Mouse (Mus musculus) MEL (cell line): ENCODE data around the gene Bfar. TPM values are rescaled to one million over a fixed set of nuclear protein-coding genes. Genes with fewer than 3 reads are reported as not detected.

Source experiments
- DNase-seq: peaks from one replicate; pipeline ENCODE4 v3.0.0; 2011; ENCODE audit warnings: low read depth, low spot score
- H3K27ac ChIP-seq: 2 replicates; pipeline ENCODE4 v1.5.1; 2012; ENCODE audit warnings: low read depth, mild to moderate bottlenecking, control low read depth, low read length, moderate library complexity; ENCODE audit not compliant: control insufficient read depth
- H3K27me3 ChIP-seq, 2 experiments: fragments of 150-350 bp in 1 of 2; sonication (generic) in 1 of 2; 2 replicates each; pipeline ENCODE4 v1.6.1; 2012; ENCODE audit warnings: low read length in 2 of 2, mild to moderate bottlenecking in 2 of 2, improper control_type of control experiment in 1 of 2, moderate library complexity in 1 of 2; ENCODE audit not compliant: insufficient read depth in 2 of 2, control insufficient read depth in 1 of 2
- H3K36me3 ChIP-seq, 2 experiments: 2 replicates each; pipeline ENCODE4 v1.6.1; 2012 to 2014; ENCODE audit warnings: low read length in 2 of 2, improper control_type of control experiment in 1 of 2, inconsistent platforms in 1 of 2, mild to moderate bottlenecking in 1 of 2; ENCODE audit not compliant: insufficient read depth in 2 of 2, control insufficient read depth in 1 of 2
- H3K4me1 ChIP-seq, 2 experiments: fragments of 150-350 bp in 1 of 2; sonication (generic) in 1 of 2; 2 replicates each; pipeline ENCODE4 v1.6.1; 2012; ENCODE audit warnings: low read length in 2 of 2, improper control_type of control experiment in 1 of 2, mild to moderate bottlenecking in 1 of 2; ENCODE audit not compliant: insufficient read depth in 2 of 2, control insufficient read depth in 1 of 2
- H3K4me3 ChIP-seq, 2 experiments: fragments of 150-350 bp in 1 of 2; sonication (generic) in 1 of 2; 2 replicates each; pipeline ENCODE4 v1.5.1; 2012; ENCODE audit warnings: low read depth in 2 of 2, low read length in 2 of 2, mild to moderate bottlenecking in 2 of 2, moderate library complexity in 2 of 2, control low read depth in 1 of 2, improper control_type of control experiment in 1 of 2; ENCODE audit not compliant: control insufficient read depth in 1 of 2, insufficient read depth in 1 of 2
- H3K79me2 ChIP-seq: 2 replicates; pipeline ENCODE4 v1.6.1; 2012; ENCODE audit warnings: mild to moderate bottlenecking, low read length, moderate library complexity; ENCODE audit not compliant: control insufficient read depth, poor library complexity, insufficient read depth
- H3K9ac ChIP-seq: 2 replicates; pipeline ENCODE4 v1.6.1; 2012; ENCODE audit warnings: low read depth, mild to moderate bottlenecking, control low read depth, low read length, moderate library complexity; ENCODE audit not compliant: control insufficient read depth, poor library complexity, severe bottlenecking
- H3K9me3 ChIP-seq: fragments of 150-350 bp; sonication (generic); replicated peaks from 2 replicates; pipeline ENCODE4 v1.6.1; 2012; ENCODE audit warnings: mild to moderate bottlenecking, low read length, improper control_type of control experiment, moderate library complexity; ENCODE audit not compliant: insufficient read depth
- CHD1 ChIP-seq: IDR thresholded peaks from 2 replicates; pipeline ENCODE4 v1.6.1; 2012; ENCODE audit warnings: low read depth, mild to moderate bottlenecking, inconsistent platforms, low read length, improper control_type of control experiment
- CHD2 ChIP-seq: IDR thresholded peaks from 2 replicates; pipeline ENCODE4 v1.6.1; 2011; ENCODE audit warnings: low read length, improper control_type of control experiment
- CTCF ChIP-seq, 3 experiments: IDR thresholded peaks in 2 of 3; conservative IDR thresholded peaks in 1 of 3; 2 replicates each; pipeline ENCODE4 v1.5.1; 2011 to 2012; ENCODE audit warnings: low read length in 3 of 3, low read depth in 2 of 3, mild to moderate bottlenecking in 2 of 3, improper control_type of control experiment in 1 of 3, inconsistent platforms in 1 of 3, mixed read lengths in 1 of 3, moderate library complexity in 1 of 3; ENCODE audit not compliant: control insufficient read depth in 1 of 3, insufficient read depth in 1 of 3, poor library complexity in 1 of 3, severe bottlenecking in 1 of 3
- ELF1 ChIP-seq: IDR thresholded peaks from 2 replicates; pipeline ENCODE4 v1.6.1; 2014; ENCODE audit warnings: low read depth, mild to moderate bottlenecking, inconsistent platforms, low read length, improper control_type of control experiment, moderate library complexity
- EP300 ChIP-seq, 2 experiments: IDR thresholded peaks; 2 replicates each; pipeline ENCODE4 v1.6.1; 2011; ENCODE audit warnings: improper control_type of control experiment in 2 of 2, low read length in 2 of 2, low read depth in 1 of 2, mild to moderate bottlenecking in 1 of 2
- HCFC1 ChIP-seq: IDR thresholded peaks from 2 replicates; pipeline ENCODE4 v1.6.1; 2012; ENCODE audit warnings: low read depth, mild to moderate bottlenecking, inconsistent platforms, low read length, improper control_type of control experiment, moderate library complexity
- JUND ChIP-seq: IDR thresholded peaks from 2 replicates; pipeline ENCODE4 v1.6.1; 2011; ENCODE audit warnings: low read depth, mild to moderate bottlenecking, improper control_type of control experiment, low read length
- KAT2A ChIP-seq: conservative IDR thresholded peaks from 2 replicates; pipeline ENCODE4 v1.6.1; 2012; ENCODE audit warnings: low read depth, low read length, improper control_type of control experiment, inconsistent platforms
- MAFK ChIP-seq: IDR thresholded peaks from 2 replicates; pipeline ENCODE4 v1.6.1; 2011; ENCODE audit warnings: low read depth, mild to moderate bottlenecking, low read length, improper control_type of control experiment, borderline replicate concordance
- MAX ChIP-seq: IDR thresholded peaks from 2 replicates; pipeline ENCODE4 v1.6.1; 2011; ENCODE audit warnings: low read length, improper control_type of control experiment
- MXI1 ChIP-seq: IDR thresholded peaks from 2 replicates; pipeline ENCODE4 v1.6.1; 2011; ENCODE audit warnings: mild to moderate bottlenecking, low read depth, low read length, improper control_type of control experiment
- NELFE ChIP-seq: IDR thresholded peaks from 2 replicates; pipeline ENCODE4 v1.6.1; 2011; ENCODE audit warnings: low read depth, low read length, improper control_type of control experiment
- NRF1 ChIP-seq: IDR thresholded peaks from 2 replicates; pipeline ENCODE4 v1.6.1; 2014; ENCODE audit warnings: low read depth, mild to moderate bottlenecking, inconsistent platforms, low read length, improper control_type of control experiment, moderate library complexity; ENCODE audit not compliant: poor library complexity, insufficient read depth, severe bottlenecking
- SIN3A ChIP-seq: IDR thresholded peaks from 2 replicates; pipeline ENCODE4 v1.6.1; 2012; ENCODE audit warnings: low read length, improper control_type of control experiment, inconsistent platforms
- SMC3 ChIP-seq: IDR thresholded peaks from 2 replicates; pipeline ENCODE4 v1.6.1; 2011; ENCODE audit warnings: low read depth, low read length, improper control_type of control experiment
- TAL1 ChIP-seq: IDR thresholded peaks from 2 replicates; pipeline ENCODE4 v1.6.1; 2012; ENCODE audit warnings: mild to moderate bottlenecking, inconsistent platforms, low read length, moderate library complexity, mixed read lengths
- TCF12 ChIP-seq: IDR thresholded peaks from 2 replicates; pipeline ENCODE4 v1.6.1; 2014; ENCODE audit warnings: low read depth, mild to moderate bottlenecking, inconsistent platforms, low read length, improper control_type of control experiment, moderate library complexity
- USF2 ChIP-seq, 2 experiments: IDR thresholded peaks; 2 replicates each; pipeline ENCODE4 v1.6.1; 2011 to 2012; ENCODE audit warnings: improper control_type of control experiment in 2 of 2, low read length in 2 of 2, borderline replicate concordance in 1 of 2, inconsistent platforms in 1 of 2, low read depth in 1 of 2, mild to moderate bottlenecking in 1 of 2; ENCODE audit not compliant: insufficient read depth in 1 of 2
- ZKSCAN1 ChIP-seq: IDR thresholded peaks from 2 replicates; pipeline ENCODE4 v1.6.1; 2012; ENCODE audit warnings: low read depth, mild to moderate bottlenecking, inconsistent platforms, low read length, improper control_type of control experiment, moderate library complexity
- polyA plus RNA-seq, 2 experiments: library from polyadenylated mRNA; stranded (reverse) in 1 of 2; unstranded in 1 of 2; fragments of >175 nt in 1 of 2; fragments of >200 nt in 1 of 2; gene quantifications; 2 replicates each; pipeline versions ENCODE4 v1.2.1 to v1.2.4; 2012; ENCODE audit warnings: low replicate concordance in 2 of 2, low read depth in 1 of 2; ENCODE audit not compliant: insufficient read length in 2 of 2, insufficient read depth in 1 of 2, missing spikeins in 1 of 2
- total RNA-seq: library from RNA; depleted of rRNA; stranded (reverse); fragments of 300-350 nt; gene quantifications from 2 replicates; pipeline ENCODE4 v1.2.3, GENCODE M21; 2012

The Bfar gene
- total and polyA plus RNA-seq, 3 experiments: 20.6 to 21.8 TPM; not detected in 1

DNA sequence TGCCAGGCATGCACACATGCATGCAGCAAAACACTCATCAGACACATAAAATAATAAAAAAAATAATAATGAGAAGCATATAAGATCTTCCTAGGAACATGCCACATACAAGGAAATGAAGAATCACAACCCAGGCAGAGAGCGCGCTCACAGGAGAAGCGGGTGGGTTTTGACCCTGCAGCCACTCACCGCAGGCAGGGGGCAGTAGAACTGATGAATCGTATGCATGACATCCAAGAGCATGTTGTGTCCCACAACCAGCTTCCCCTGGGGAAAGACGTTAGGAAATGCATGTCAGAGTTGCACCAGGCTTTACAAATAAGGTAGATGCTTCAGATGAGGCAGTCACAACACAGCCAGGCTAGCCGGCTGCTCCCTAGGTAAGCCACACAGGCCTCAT is 31.6 kb upstream of the Bfar start:
- DNase-seq: peak; percentile 16
- H3K4me3 ChIP-seq: no peak overlapping the region
- H3K9me3 ChIP-seq: no peaks in the 10 kb centered on the region
- H3K27ac ChIP-seq: no peak overlapping the region
- H3K79me2 ChIP-seq: no peaks in the 10 kb centered on the region
- no peak overlapping the region for H3K9ac ChIP-seq
- no peaks in the 10 kb centered on the region; a peak in 1 of 4 replicates for H3K4me1 ChIP-seq
- H3K36me3 ChIP-seq: peaks cover 0 to 3% of the 10 kb centered on the region in 2 experiments; a peak in 1 of 4 replicates
- peak; percentile 28 to 53 (median 39); a peak in 5 of 6 replicates for TF ChIP-seq CTCF (IDR thresholded peaks at IDR 0.05 in 2 of 3, conservative IDR thresholded peaks at IDR 0.05 in 1 of 3; ENCODE audit: control insufficient read depth in 1 of 3, insufficient read depth in 1 of 3, low read depth in 2 of 3, low read length in 3 of 3, poor library complexity in 1 of 3, severe bottlenecking in 1 of 3)
- TF ChIP-seq JUND: no peak
- no peak for TF ChIP-seq MAX
- TF ChIP-seq KAT2A: no peak
- peak; percentile 20; the same call in 1 of the 2 replicates for TF ChIP-seq SMC3
- TF ChIP-seq EP300 (IDR thresholded peaks at IDR 0.05; ENCODE audit: low read depth in 1 of 2, low read length in 2 of 2): no peak
- no peak for TF ChIP-seq MAFK
- TF ChIP-seq CHD2: no peak
- no peak for TF ChIP-seq USF2 (IDR thresholded peaks at IDR 0.05; ENCODE audit: borderline replicate concordance in 1 of 2, insufficient read depth in 1 of 2, low read depth in 1 of 2, low read length in 2 of 2)
- no peak for TF ChIP-seq NRF1
- no peaks in the 10 kb centered on the region for H3K27me3 ChIP-seq

- no peaks in the 10 kb centered on the region for H3K27me3 ChIP-seq
- no peaks in the 10 kb centered on the region for H3K9me3 ChIP-seq
- DNase-seq: peak; percentile 35
- no peak overlapping the region for H3K27ac ChIP-seq
- TF ChIP-seq ELF1 (peak; percentile 13; the same call in 1 of the 2 replicates), NELFE (no peak), TAL1 (no peak)
- TF ChIP-seq, all 39 proteins: peak for 1
- H3K36me3 ChIP-seq: no peaks in the 10 kb centered on the region; a peak in 1 of 4 replicates
- no peaks in the 10 kb centered on the region; a peak in 1 of 4 replicates for H3K4me1 ChIP-seq
- H3K79me2 ChIP-seq: no peaks in the 10 kb centered on the region
- H3K9ac ChIP-seq: no peak overlapping the region
- no peak overlapping the region for H3K4me3 ChIP-seq
Observed at GRCm38 (mm10) chr16:13644474-13644873, 27.2 kb upstream of the Bfar start.

DNA sequence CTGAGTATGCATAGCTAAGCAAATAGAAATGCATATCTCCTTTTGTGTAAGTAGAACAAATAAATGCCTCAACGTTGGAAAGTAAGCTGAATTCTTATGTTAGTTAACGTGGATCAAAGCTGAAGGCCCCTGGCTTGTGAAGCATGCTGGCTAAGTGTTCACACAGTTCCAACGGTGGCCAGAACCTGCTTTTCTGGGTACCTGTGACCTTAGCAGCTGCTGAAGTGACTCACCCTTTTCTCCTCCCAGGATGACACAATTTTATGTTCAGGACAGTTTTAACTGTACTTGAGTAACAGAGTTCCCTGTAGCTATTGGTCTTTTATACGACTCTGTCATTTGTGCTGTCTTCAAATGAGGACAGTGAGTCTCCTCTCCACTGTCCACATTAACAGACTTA is 25.7 kb upstream of the Bfar start:
- no peak overlapping the region for H3K9ac ChIP-seq
- H3K27ac ChIP-seq: no peak overlapping the region
- H3K36me3 ChIP-seq: peaks cover 0 to 2% of the 10 kb centered on the region in 2 experiments; a peak in 2 of 4 replicates
- H3K4me3 ChIP-seq: no peak overlapping the region
- H3K4me1 ChIP-seq: no peaks in the 10 kb centered on the region; a peak in 1 of 4 replicates
- no peak for DNase-seq
- no peaks in the 10 kb centered on the region for H3K9me3 ChIP-seq
- no peaks in the 10 kb centered on the region for H3K27me3 ChIP-seq
- no peaks in the 10 kb centered on the region for H3K79me2 ChIP-seq
- TF ChIP-seq ELF1: no peak
- TF ChIP-seq CHD2: no peak
- no peak for TF ChIP-seq CHD1
- no peak for TF ChIP-seq NELFE
- no peak for TF ChIP-seq SIN3A
- no peak for TF ChIP-seq MXI1
- TF ChIP-seq ZKSCAN1: no peak
- no peak for TF ChIP-seq HCFC1
- TF ChIP-seq TCF12: no peak
- TF ChIP-seq NRF1: no peak
